Mouse (Mus musculus) left cerebral cortex, adult 9 months (tissue): Measurements from ENCODE around the gene Nrip2.

Source experiments
- DNase-seq, 2 experiments: peaks; one replicate each; pipeline ENCODE4 v3.0.0; 2022; ENCODE audit warnings: low spot score in 2 of 2

The Nrip2 gene

DNA sequence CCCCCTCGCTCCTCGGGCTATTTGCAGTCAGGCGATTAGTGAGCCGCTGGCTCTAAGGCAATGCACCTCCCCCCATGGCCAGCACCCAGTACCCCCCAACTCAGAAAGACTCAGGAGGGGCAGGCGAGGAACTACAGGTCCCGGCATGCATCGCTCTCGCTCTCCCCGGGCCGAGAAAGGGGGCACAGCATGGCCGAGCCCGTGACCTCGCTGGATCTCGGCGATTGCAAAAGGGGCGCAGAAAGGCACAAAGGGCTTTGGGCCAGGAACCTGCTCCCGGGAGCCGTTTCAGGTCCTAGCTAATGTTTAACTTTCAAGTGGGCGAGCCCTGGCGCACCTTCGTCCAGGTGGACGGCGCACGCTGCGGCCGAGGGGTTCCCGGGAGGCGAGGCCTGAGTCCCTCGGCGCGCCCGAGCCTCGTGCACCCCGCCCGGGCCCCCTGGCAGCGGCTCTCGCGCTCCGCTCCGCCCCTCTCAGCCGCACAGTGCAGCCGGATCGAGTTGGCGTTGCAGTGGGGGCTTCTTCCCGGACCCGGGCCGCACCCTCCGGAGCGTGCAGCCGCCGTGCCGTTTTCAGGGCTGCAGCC is 38.7 kb downstream of the Nrip2 start:
- peak in 1 of 2 experiments; percentile 39 for DNase-seq

DNA sequence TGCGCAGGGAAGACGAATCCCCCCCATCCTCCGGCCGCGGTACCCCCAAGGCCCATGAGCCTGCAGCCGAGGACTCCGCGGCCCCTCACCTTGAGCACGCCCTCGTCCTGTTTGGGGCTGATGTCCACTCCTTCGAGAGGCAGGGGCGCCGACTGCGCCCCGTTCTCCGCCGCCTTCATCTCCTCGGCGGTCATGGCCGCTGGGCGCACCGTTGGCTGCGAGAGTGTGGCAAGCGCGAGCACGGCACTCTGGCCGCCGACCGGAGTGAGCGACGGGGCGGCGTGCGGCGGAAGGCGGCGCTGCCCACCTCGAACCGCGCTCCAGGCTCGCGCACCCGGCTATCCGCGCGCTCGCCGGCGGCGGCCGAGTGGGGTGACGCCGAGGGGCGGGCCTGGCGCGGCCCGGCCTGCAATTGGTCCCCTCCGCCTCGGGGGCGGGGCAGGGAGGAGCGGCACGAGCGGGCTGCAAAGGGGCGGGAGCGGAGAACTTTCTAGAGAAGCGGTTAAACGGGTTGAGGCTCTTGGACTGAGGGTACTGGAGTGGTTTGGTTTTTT is 39.3 kb downstream of the Nrip2 start, which contains the start of gene Fkbp4:
TSS of gene Fkbp4 (minus strand) at position 361 of the 554 bp plus-strand sequence.
- DNase-seq: peak; percentile 66 to 89

DNA sequence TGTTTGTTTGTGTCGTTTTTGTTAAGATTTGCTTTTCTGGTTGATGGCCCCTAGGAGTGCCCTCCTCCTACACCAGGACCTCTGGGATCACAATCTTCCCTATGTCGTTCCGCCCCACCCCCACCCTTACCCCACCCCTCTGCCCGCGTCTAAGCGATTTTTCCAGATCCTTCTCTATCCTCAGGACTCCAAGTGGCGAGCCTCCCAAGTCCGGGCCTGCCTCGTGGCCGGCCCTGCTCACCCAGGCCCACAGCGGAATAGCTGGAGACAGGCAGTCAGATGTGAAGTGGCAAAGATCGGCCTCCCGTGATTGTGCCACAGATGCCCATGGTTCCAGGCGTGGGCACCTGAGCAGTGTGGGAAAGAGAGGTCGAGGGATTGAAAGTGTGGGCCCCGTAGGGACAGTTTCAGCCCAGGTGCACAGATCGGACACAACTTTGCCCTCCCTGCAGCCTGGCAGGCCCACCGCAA is 39.8 kb downstream of the Nrip2 start:
- no peak for DNase-seq

DNA sequence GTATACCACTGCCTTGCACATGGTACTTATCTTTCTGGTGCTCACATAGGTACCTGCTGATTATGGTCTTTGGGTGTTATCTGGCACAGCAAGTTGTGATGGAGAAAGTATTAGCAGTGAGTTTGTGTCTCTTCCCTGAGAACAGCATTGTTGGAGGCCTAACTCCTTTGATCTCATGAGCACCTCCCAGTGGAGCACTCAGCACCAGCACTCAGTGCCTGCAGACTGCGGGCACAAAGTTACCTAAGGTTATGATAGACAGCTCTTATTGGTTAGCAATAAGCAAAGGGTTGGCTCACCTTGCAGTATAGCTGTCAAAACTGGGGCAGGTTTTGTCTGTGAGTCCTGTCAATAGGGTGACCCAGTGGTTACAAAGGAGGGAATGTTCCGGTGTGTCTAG is 41.1 kb downstream of the Nrip2 start:
- no peak for DNase-seq

DNA sequence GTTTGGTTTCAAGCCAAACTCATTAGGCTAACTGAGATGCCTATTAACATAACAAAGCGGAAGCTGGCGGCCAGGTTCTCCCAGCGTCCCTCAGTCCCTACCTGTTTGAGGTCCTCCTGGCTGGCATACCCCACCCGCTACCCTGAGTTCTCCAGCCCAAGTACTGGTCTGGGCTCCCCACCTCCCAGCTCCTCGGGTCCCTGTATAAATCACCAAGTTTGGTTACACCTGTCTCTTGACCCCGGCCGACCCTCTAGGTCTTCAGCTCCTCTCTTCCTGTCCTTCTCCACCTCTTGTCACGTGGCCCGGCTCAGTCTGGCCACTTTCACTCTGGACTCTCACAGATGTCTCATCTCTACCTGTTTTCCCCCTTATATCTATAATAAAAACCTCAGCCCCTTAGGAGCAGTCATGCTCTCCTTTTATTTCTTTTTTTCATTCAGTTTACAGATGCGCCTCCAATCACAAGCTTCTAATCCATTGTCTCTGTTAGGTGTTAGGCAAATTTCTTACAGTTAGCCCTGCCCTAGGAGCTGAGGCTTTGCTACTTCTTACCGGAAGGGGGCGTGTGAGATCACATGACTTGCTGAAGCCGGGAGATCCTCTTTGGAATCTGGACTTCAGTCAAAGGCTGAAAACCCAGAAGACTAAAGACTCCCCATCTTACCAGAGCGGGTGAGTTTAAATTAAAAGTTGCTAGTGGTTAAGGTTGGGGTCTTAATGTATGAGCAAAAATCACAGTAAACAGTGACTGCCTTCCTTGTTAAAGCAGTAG is 46.9 kb downstream of the Nrip2 start:
- peak in 1 of 2 experiments; percentile 57 for DNase-seq

DNA sequence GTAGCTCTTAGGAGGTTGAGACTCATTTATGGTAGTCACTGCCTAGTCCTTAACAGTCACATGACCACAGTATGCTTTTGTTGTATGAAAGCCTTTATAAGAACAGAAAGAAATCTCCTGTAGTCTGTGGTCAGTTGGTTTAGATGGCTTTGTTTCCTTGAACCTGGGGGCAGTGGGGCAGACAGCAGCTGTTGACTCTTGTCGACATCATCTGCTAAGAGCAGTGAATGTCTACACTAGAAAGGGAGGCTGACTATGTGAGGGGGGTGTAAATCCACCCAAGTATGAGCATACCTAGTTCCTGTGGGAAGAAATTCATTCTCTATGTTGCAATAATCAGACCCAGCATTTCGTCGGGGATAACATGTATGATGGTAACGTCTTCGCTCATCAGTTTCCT is 48.0 kb downstream of the Nrip2 start:
- no peak for DNase-seq

DNA sequence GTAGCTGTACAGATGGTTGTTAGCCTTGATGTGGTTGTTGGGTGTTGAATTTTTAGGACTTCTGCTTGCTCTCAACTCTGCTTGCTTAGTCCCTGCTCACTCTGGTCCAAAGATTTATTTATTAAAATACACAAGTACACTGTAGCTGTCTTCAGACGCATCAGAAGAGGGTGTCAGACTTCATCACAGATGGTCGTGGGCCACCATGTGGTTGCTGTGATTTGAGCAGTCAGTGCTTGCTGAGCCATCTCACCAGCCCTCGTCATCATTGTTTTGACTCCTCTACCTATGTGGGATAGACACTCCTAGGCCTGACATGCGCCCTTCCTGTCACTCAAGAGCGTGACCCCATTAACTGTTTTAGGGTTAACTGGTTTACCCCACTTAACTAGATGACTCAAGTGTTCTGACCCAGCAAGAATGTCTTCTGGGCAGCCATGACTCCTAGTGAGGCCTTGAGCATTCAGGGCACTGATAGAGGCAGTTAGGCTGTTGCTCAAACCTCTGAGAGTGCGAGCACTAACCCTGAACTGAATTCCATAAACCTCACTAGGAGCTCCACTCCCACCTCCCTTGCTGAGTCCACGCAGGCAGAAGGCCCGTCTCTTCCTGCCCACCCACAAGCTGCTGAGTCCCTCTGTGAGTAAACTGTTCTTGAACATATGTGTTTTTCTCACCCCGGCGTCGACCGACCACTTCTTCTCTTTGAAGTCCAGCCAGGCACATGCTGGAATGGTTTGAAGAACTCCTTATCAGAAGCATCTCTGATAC is 56.9 kb downstream of the Nrip2 start:
- DNase-seq: peak in 1 of 2 experiments; percentile 30

DNA sequence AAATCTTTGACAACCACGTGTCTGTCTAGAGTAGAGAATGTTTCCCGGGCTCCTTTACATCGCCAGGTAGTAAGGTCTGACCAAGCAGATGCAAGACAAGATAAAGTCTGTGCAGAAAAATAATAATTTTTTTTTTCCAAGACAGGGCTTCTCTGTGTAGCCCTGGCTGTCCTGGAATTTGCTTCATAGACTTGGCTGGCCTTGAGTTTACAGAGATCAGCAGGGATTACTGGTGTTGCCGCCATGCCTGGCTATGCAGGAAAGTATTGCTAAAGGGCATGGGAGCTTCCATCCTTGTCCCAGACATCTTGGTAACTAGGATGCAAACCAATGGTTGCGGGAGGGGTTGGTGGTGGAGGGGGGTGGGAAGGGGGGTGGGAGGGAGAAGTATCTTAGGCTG is 58.1 kb downstream of the Nrip2 start:
- no peak for DNase-seq

DNA sequence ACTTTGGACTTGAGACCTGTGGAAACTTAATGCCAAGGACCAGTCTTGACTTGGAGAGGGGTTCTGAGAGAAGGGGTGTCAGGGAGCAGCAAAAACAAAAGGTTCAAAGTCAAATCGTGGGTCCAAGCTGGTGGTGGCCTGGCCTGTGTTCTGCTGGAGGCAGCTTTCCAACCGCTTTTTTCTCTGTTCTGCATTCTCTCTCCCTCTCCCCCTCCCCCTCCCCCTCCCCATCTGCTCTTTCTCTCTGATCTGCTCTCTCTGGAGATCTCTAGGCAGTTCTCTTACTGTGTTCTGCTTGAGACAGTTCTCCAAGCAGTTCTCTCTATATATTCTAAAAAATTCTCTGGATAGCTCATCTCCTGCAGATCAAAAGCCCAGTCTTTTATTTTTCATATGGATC is 61.2 kb downstream of the Nrip2 start:
- DNase-seq: no peak

DNA sequence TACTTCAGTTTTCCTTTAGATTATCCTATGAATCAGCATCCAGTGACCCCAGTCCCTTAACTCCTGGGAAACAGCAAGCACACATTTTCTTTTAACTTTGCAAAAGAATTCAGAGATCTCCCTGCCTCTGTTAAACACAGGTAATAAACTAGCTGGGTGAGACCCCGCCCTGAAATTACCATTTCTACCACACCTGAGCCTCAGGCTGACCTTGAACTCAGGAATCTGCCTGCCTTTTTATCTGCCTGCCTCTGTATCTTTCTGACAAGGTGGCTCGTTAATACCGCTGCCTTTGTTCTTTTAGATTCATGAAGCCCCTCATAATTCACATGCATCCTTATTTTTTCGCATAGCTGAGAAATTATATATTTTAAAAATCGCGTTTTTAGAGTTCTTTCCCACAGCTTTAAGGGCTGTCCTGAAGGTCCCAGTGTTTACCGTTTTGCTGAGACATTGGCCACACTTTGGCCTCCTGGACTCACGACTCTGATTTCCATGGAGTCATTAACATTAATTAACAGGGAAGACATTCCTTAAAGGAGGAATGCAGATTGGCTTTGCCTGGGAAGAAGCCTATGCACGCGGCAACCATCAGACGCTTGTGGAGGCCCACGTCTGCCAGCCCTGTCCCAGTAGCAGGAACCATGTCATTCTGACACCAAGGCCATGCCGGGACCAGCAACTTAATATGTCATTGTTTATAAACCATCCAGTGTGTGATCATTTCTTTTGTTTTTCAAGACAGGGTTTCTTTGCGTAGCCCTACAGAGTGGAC is 61.8 kb downstream of the Nrip2 start:
- DNase-seq: no peak

DNA sequence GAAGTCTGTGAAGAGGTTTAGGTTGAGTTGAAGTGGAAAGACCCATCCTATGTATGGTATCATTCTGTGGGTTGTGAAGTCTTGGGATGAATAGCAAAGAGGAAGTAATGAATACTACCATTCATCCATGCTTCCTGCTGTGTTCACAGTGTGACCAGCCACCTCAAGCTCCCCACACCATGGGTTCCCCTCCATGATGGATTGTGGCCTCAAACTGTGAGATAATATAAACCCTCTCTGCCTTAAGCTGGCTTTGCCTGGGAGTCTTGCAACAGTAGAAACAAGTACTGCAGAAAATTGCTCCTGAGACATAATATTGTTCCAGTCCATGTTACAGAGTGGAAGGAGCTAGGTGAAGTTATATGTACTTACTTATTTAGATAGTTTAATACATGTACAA is 62.5 kb downstream of the Nrip2 start:
- DNase-seq: no peak

DNA sequence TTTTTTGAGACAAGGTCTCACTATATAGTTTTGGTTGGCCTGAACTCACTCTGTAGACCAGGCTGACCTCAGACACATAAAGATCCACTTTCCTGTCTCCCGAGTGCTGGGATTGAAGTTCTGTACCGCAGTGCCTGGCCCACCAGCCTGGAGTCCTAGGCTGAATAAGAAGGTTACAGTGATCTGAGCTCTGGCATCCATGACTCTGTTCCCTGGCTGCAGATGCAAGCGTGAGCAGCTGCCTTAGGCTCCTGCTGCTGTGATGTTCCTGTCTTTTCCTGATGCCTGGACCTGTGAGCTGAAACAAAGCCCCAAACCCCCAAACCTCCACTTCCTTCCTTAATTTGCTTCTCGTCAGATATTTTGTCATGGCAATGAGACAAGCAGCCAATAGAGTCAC is 65.9 kb downstream of the Nrip2 start:
- DNase-seq: no peak
